Mouse (Mus musculus) frontal cortex, adult 2 months (tissue): ENCODE data around the gene Bricd5. TPM values are rescaled to one million over a fixed set of nuclear protein-coding genes. Genes with fewer than 3 reads are reported as not detected.

Experiments
- DNase-seq, 2 experiments: peaks; one replicate each; pipeline ENCODE4 v3.0.0; 2022; ENCODE audit warnings: low spot score in 1 of 2; ENCODE audit errors: extremely low spot score in 1 of 2
- polyA plus RNA-seq: library from polyadenylated mRNA; depleted of rRNA; stranded (reverse); fragments of >200 nt; gene quantifications from 2 replicates; pipeline ENCODE4 v1.2.3, GENCODE M21; 2012

Bricd5 gene
- polyA plus RNA-seq, 1 experiment, result 2.1 TPM

- DNase-seq, result no peak
Observed at GRCm38 (mm10) chr17:24480201-24480826, 6.6 kb downstream of the Bricd5 start.

DNA sequence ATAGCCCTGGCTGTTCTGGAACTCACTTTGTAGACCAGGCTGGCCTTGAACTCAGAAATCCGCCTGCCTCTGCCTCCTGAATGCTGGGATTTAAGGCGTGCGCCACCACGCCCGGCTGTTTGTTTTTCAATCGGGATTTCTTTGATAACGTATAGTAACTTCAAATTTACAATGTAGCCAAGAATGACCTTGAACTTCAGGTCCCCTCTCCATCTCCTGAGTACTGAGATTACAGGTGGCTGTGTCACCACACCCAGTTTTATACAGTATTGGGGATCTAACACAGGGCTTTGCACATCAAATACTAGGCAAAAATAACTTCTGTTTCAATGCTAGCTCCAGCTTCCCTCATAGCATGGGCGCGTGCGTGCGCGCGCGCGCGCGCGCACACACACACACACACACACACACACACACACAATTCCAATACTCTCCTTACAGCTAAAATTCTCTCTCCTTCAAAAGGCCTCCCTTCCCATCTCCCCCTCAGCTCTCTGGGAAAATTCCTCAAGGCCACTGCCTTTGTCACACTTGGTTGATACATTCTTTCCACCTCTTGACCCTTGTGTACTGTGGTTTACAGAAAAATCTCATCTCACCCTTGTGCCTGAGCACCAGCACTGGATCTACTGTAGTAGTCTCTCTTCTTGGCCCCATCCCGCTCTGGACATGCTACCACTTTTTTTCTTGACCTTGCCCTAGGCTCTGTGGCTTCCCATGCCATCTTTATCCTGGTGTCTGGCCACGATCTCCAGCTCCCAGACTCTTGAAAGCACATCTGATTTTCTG is 7.5 kb downstream of the Bricd5 start:
- DNase-seq, result no peak

DNA sequence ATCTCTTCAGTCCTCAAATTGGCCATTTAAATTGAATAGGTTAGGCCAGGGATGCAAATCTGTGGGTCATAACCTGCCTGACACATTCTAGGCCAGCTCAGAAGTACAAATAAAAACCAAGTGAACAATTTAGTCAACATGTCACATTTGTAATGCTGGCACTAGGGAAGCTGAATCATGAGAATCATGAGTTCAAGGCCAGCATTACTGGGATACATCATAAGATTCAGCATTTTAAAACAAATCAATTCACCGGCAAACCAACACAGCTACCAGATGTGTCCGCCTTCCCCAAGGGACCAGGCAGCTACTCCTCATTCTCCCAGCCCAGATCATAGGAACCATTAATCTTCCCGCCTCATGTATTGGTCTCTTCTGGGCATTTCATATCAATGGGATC is 9.8 kb downstream of the Bricd5 start:
- no peak for DNase-seq

GRCm38 (mm10) chr17:24485090-24485860 is 11.6 kb downstream of the Bricd5 start:
- DNase-seq, result no peak

DNA sequence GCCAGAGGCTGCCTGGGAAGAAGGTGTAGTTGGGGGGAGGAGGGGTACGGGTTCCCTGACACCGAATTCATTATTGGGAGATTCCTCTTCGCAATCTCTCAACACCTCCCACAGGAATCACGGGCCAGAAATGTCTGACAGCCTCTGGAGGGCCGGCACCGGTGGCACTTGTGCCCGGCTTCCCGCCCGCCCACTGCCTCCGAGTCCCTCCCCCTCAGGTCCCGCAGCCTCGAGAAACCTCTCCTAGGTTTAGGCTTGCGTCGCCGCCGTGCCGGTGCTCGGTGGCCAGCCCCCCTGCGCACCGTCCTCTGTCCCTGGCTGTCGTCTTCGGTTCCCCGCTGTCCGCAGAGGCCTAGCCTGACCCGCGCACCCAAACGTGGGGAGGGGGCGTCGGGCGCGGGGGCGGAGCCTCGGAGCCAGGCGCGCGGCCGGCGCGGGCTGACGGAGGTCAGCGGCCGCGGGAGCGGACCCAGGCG is 14.5 kb downstream of the Bricd5 start, which contains the start of gene Caskin1:
Gene Caskin1, plus strand, starts transcription at position 416 of the 476 bp plus-strand sequence.
- peak in 1 of 2 experiments; percentile 81 for DNase-seq

- DNase-seq, result no peak
Observed at GRCm38 (mm10) chr17:24488662-24489264, 15.1 kb downstream of the Bricd5 start.

GRCm38 (mm10) chr17:24489265-24490030 is 15.8 kb downstream of the Bricd5 start:
- no peak for DNase-seq

DNA sequence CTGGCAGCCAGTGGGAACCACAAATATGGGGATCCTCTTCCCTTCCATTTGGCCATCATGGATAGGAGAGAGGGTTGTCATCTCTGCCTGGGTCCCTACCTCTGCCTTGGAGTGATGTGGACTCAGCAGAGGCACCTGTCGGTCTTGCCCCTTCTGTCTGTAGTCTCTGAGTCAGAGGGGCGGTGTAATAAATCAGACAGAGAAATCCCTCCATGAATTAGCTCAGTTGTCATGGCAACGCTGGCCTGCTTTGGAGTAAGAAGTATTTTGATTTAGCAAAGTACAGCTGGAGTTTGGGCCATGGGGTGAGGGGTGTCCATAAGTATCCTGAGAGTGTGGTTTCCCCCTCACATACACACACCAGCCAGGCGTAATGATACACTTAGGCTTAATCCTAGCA is 16.7 kb downstream of the Bricd5 start:
- no peak for DNase-seq

DNA sequence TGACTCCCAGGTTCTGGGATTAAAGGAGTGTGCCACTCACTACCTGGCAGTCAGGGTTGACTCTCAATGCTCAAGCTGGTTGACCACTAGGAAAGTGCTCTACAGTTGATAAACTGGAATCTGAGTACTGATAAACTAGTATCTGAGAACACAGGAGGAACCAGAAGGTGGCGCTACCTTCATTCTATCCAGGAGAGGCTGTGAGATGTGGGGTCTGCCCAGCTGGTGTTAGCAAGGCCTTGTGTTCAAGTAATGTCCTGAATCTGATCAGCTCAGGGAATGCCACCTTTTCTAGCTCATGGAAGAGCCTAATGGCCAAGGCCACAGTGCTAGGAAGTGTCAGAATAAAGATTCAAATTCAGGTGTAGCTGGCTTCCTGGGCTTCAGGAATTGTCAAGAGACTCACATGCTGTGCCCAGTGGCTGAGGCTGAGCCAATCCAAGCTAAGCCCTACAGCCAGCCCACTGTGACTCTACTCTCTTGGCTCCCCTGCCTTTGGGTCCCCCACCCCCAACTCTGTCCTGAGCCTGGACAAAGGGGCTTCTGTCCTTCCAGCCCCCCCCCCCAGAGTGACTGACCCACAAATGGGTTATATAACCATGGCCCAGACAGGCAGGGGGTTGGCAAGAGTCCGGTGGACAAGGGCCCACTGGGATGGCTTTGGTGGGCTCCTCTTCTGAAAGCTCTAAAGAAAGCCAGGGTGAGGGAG is 21.1 kb downstream of the Bricd5 start:
- peak in 1 of 2 experiments; percentile 74 for DNase-seq

- DNase-seq, result peak in 1 of 2 experiments; percentile 78
Observed at GRCm38 (mm10) chr17:24495443-24495842, 21.8 kb downstream of the Bricd5 start.

DNA sequence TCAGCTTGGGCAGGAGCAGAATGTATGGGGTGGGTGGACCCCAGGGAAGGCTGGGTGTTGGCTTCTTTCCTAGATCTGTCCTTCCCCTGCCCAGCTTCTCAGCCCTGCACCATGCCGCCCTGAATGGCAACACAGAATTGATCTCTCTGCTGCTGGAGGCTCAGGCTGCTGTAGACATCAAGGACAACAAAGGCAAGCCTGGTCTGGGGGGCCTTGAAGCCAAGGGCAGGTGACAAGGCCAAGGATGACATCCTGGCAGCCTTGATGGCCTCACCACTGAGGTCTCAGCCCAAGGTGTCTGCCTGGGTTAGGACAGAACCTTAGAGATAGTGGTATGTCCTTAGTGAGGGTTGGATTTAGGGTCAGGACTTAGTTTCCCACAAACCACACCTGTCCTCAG is 22.3 kb downstream of the Bricd5 start:
- DNase-seq, result no peak

- no peak for DNase-seq
Observed at GRCm38 (mm10) chr17:24502208-24502607, 28.5 kb downstream of the Bricd5 start.

DNA sequence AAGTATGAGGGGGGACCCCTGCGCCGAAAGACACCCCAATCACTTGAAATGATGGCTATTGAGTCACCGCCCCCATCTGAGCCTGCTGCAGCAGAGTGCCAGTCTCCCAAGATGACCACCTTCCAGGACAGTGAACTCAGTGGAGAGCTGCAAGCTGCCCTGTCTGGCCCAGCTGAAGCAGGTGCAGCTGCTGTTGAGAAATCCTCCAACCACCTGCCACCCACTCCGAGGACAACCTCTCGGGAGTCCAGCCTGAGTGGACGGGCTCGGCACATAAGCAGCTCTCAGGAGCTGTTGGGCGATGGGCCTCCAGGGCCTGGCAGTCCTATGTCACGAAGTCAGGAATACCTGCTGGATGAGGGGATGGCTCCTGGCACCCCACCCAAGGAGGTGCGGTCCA is 30.4 kb downstream of the Bricd5 start:
- DNase-seq, result no peak

- DNase-seq, result no peak
Observed at GRCm38 (mm10) chr17:24505286-24505955, 31.7 kb downstream of the Bricd5 start.

- peak in 1 of 2 experiments; percentile 73 for DNase-seq
Observed at GRCm38 (mm10) chr17:24506332-24507070, 32.8 kb downstream of the Bricd5 start.

DNA sequence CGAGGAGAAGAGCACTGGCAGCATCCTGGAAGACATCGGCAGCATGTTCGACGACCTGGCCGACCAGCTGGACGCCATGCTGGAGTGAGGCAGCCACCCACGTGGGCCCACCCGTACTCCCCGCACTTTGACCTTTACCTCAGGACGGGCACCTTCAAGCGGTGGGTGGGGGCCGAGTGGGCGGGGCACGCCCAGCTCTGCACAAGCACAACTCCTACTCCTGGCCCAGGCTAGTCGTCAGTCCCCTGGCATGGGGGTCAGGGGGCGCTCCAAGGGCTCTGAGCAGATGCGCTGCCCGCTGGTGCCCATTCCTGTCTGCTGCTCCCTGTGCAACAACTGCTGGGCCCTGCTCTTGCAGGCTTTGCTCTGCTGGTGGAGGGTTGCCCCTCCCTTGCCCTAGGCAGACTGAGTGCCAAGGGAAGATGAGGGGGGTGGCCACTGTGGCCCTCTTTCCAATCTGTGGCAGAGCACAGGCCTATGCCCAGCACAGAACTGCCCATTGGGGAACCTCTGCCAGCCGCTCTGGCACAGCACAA is 33.5 kb downstream of the Bricd5 start:
- DNase-seq, result no peak

- DNase-seq, result no peak
Observed at GRCm38 (mm10) chr17:24507806-24508460, 34.2 kb downstream of the Bricd5 start.
